Mouse (Mus musculus): ENCODE data around the gene Slc16a4. TPM values are rescaled to one million over a fixed set of nuclear protein-coding genes. Genes with fewer than 3 reads are reported as not detected.

Slc16a4 gene
- polyA plus RNA-seq (2012; rRNA removed) = 1.0 and 1.8 TPM in 2 replicates

DNA sequence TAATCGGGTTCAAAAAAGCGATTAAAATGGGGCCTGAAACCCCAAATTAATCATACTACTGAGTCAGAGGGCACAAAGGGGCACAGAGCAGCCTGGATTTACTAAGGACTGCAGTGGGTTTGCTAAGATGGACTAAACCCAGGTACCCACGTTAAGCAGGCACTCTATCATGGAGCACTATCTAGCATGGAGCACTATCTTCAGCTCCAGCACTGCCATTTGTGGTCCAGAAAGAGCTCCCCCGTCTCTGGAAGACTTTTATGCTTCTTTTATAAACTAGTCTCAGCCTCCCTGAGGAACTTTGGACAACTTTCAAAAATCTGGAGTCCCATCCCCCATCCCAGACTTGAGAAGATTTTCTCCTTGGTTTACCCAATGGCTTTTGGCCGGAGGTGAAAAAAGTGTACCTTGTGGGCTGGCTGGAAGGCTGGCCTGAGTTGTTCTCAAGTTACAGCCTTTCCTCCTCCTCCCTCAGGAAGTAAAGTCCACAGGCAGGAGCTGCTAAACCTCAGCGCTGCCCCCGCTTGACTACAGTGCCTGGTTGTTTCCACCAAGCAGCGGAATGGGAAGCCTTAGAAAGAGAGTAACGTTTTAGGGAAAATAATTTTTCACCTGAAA lies at the start of gene Slc16a4:
Gene Slc16a4, plus strand, starts transcription at position 467 of the 618 bp plus-strand sequence.

DNA sequence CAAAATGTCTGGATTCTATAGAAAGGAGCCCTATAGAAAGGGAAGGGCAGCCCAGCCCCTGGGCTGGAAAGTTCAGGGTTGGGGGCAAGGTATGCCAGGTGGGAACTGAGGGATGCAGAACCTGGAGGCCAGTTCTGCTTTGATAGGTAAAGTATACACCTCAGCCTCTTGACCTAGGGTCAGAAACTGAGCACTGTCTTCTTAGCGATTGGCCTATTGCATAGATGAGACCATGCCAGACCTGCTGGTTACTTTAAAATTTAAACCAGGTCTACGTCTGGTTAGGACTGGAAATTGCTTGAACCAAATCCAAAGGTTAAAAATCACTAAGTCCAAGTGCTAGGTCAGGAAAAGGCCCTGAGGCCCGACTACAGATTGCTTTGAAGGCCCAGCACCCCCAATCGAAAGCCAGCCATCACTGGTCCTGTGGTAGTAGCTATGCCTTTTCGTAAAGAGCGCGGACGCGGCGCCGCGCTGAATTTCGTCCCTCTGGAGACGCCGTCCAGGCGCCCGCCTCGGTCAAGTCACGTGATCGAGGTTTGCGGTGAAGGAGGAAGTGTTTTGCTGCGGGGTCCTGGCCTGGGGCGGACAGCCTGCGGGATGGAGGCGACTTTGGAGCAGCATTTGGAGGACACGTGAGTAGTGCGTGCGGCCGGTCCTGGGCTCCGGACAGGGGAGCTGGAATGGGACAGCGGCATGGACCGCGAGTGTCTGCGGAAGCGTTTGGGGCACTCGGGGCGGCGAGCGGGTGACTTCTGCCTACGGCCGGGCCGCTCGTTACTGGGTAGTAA lies 12.4 kb upstream of the Slc16a4 start, which contains the start of gene Lamtor5:
Gene Lamtor5, plus strand, starts transcription at position 380 of the 791 bp plus-strand sequence.

DNA sequence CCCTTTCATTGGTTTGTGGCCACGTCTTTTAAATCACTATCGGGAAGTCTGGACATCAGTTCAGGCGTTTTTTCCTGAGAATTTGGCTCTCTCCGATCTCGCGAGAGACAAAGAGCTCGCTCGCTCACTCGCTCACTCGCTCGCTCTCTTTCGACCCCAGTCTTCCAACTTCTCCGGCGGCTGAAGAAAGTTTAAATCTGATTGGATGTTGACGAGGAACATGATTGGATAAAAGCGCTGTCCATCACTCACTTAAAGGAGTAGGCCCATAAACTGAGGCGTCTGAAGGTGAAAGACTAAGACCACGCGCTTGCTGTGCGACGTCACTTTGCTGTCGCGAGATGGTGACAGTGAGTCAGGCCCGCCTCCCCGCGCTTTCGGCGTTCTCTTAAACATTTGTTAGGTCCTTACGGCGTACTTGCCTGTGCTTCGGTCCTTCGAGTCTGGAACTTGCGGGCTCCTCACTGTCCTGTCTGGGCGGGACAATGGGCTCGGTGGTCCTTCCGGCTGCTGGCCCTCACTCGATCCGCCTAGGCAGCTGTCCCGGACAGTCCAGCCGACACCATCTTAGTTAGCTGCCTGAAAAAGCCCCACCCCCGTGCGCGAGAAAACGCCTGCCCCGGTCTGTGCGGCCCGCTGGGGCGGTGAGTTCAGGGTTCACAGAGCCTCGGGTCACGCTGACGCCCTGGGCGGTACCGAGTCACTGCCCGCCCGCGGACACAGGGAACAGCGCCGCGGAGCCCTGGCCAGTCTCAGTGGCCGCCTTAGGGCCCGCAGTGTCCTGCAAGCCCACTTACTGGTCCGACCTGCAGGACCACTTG lies 42.6 kb downstream of the Slc16a4 start, which contains the start of gene Rbm15:
Gene Rbm15, minus strand, starts transcription at position 293 of the 821 bp plus-strand sequence.

Other genes with a start within 250 kb of the Slc16a4 start
- gene Kcna2, start 190.1 kb upstream of the Slc16a4 start, polyA plus RNA-seq (2012; rRNA removed) = 1.9 and 2.7 TPM in 2 replicates
- not detected in 2 replicates for gene Kcna10, start 108.2 kb upstream of the Slc16a4 start, polyA plus RNA-seq (2012; rRNA removed)
- 0.71 and 0.96 TPM in 2 replicates for gene Cym, start 69.5 kb upstream of the Slc16a4 start, polyA plus RNA-seq (2012; rRNA removed)
- not detected in 2 replicates for gene A630076J17Rik, start 60.6 kb upstream of the Slc16a4 start, polyA plus RNA-seq (2012; rRNA removed)
- gene Prok1, start 51.5 kb upstream of the Slc16a4 start, polyA plus RNA-seq (2012; rRNA removed) = 0.71 and 0.86 TPM in 2 replicates
- gene Lamtor5, start 12.4 kb upstream of the Slc16a4 start, polyA plus RNA-seq (2012; rRNA removed) = 108 and 140 TPM in 2 replicates
- 5.0 and 5.6 TPM in 2 replicates for gene Rbm15, start 42.4 kb downstream of the Slc16a4 start, polyA plus RNA-seq (2012; rRNA removed)
- 6.9 and 9.5 TPM in 2 replicates for gene Kcnc4, start 168.3 kb downstream of the Slc16a4 start, polyA plus RNA-seq (2012; rRNA removed)
- 28.2 and 31.8 TPM in 2 replicates for gene Slc6a17, start 226.8 kb downstream of the Slc16a4 start, polyA plus RNA-seq (2012; rRNA removed)

Data from central nervous system, embryonic 14 days (tissue).